Mouse (Mus musculus) cortical plate, adult 2 months (tissue): ENCODE results near the gene Ezr.
"Not testable (repeated sequence)": the region's sequence is repeated elsewhere in the genome, so short reads cannot be mapped to it uniquely, and the experiment has no call there.

Source experiments
- CTCF ChIP-seq: fragments of 200-500 bp; IDR thresholded peaks from 2 replicates; pipeline ENCODE4 v1.5.1; 2011; ENCODE audit warnings: mild to moderate bottlenecking, control low read depth, low read length; ENCODE audit not compliant: insufficient read depth; ENCODE audit errors: extremely low read depth
- POLR2A ChIP-seq: fragments of 200-500 bp; IDR thresholded peaks from 2 replicates; pipeline ENCODE4 v1.6.1; 2011; ENCODE audit warnings: mild to moderate bottlenecking, low read length, control low read depth; ENCODE audit not compliant: insufficient read depth; ENCODE audit errors: extremely low read depth

DNA sequence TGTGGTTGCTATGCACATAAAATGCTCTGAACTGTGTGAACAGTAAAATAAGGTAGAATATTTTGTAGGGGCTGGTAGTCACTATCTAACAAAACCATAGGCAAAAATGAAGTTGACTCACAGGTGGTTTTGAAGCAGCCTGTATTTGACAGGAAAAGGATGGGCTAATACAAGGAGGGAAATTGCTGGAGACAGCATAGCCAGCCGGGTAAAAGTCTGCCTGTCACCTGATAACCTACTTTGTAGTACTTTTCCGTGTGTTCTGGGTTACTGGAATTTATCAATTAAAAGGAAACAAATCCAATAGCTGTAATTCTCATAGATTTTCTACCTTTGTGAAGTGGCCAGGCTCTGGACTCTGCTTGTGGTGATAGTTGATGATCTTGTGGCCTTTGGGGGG lies 69.1 kb downstream of the Ezr start:
- TF ChIP-seq POLR2A, CTCF: not testable (repeated sequence)
